Mouse (Mus musculus): ENCODE data around the gene Cma2. TPM values are rescaled to one million over a fixed set of nuclear protein-coding genes. Genes with fewer than 3 reads are reported as not detected.
A peak's percentile ranks its signal among the peaks of the same experiment; 100 is the strongest.

Gene Cma2
- total and polyA plus RNA-seq, 3 experiments, result not detected

DNA sequence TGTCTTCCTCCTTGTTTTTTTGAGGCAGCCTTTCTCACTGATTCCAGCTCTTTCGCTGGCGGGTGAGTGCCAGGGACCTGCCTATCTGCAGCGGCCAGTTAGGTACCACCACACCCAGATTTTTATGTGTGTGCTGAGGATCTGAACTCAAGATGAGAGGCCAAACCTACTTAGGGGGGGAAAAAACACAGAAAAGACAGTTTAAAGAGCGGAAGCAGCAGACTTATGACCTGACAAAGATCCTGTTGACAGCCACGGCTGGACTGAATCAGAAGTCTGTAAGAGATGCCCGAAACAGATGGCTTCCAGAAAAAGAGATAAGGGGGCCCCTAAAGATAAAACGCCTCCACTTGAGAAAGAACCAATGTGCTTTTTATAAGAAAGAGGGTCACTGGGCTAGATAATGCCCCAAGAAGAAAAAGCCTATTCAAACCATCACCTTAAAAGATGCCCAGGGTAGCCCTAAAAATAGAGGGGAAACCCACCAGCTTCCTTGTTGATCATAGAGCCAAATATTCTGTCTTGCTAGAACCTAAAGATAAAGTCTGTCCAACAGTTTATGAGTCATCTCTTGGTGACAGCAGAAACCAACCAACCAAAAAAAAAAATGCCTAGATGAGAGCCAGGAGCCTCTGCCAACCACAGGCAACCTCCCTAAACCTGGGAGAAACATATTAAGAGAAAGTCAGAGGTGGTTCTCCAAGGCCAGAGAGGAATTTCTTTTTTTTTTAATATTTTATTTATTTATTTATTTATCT lies 28.1 kb upstream of the Cma2 start (continued):
- no peak for TF ChIP-seq POLR2AphosphoS5 (IDR thresholded peaks at IDR 0.05; ENCODE audit: borderline replicate concordance, low read depth, low read length)
- TF ChIP-seq MAFK (IDR thresholded peaks at IDR 0.05; ENCODE audit: borderline replicate concordance, low read depth, low read length), result peak; percentile 7; the same call in 1 of the 2 replicates
- no peak for TF ChIP-seq CHD2 (IDR thresholded peaks at IDR 0.05; ENCODE audit: low read length)
- TF ChIP-seq MAZ (IDR thresholded peaks at IDR 0.05; ENCODE audit: low read depth, low read length), result peak; percentile 69; the same call in 1 of the 2 replicates
- no peak for TF ChIP-seq ZKSCAN1 (IDR thresholded peaks at IDR 0.05; ENCODE audit: low read depth, low read length)
- TF ChIP-seq NELFE (IDR thresholded peaks at IDR 0.05; ENCODE audit: low read depth, low read length), result no peak
- no peak for TF ChIP-seq CHD1 (IDR thresholded peaks at IDR 0.05; ENCODE audit: low read depth, low read length)
- TF ChIP-seq BHLHE40 (IDR thresholded peaks at IDR 0.05; ENCODE audit: borderline replicate concordance, low read depth, low read length), result peak; percentile 42; the same call in 1 of the 2 replicates
- TF ChIP-seq KAT2A (conservative IDR thresholded peaks at IDR 0.05; ENCODE audit: low read depth, low read length), result no peak; the same call in 1 of the 2 replicates
- TF ChIP-seq TAL1 (IDR thresholded peaks at IDR 0.05; ENCODE audit: low read length), result peak; percentile 68
- TF ChIP-seq SIN3A (IDR thresholded peaks at IDR 0.05; ENCODE audit: low read length), result peak; percentile 59
- no peak for TF ChIP-seq SMC3 (IDR thresholded peaks at IDR 0.05; ENCODE audit: low read depth, low read length)
- TF ChIP-seq POLR2AphosphoS2 (IDR thresholded peaks at IDR 0.05; ENCODE audit: low read length), result no peak
- TF ChIP-seq ETS1 (IDR thresholded peaks at IDR 0.05; ENCODE audit: low read depth, low read length), result peak; percentile 91
- TF ChIP-seq E2F4 (IDR thresholded peaks at IDR 0.05; ENCODE audit: borderline replicate concordance, low read depth, low read length), result no peak
- TF ChIP-seq TBP (IDR thresholded peaks at IDR 0.05; ENCODE audit: low read depth, low read length), result no peak
- TF ChIP-seq ZMIZ1 (IDR thresholded peaks at IDR 0.05; ENCODE audit: low read depth, low read length), result no peak
- no peak; the same call in none of the 2 replicates for TF ChIP-seq RCOR1 (IDR thresholded peaks at IDR 0.05; ENCODE audit: low read depth, low read length)

DNA sequence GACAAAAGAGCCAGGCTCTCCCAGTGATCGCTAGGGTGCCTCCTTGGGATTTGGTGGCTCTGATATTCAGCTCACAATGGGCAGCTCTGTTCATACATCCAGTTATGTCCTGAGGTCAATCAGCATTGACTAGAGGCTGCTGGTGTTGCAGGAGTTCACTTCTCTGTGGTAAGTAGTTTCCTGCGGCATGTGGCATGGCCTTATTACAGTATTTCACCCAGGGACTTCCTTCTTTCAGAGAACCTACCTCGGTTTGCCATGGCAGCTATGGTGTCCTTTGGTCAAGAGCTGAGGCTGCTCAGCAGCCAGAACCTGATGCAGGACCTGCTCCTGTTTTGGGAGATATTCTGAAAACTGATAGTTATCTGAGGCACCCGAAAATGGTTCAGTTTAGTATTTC lies 23.9 kb upstream of the Cma2 start:
- peaks cover 0 to 17% of the 10 kb centered on the region in 2 experiments; a peak in 2 of 4 replicates for H3K36me3 ChIP-seq (ENCODE audit: control insufficient read depth in 1 of 2, insufficient read depth in 2 of 2, low read length in 2 of 2)
- peaks cover 19 to 34% of the 10 kb centered on the region in 2 experiments for H3K4me1 ChIP-seq (ENCODE audit: control insufficient read depth in 1 of 2, insufficient read depth in 2 of 2, low read length in 2 of 2)
- no peak overlapping the region for H3K27ac ChIP-seq (ENCODE audit: control insufficient read depth, low read depth, low read length)

More for the DNA sequence above, 23.9 kb upstream of the Cma2 start:
- no peaks in the 10 kb centered on the region for H3K79me2 ChIP-seq (ENCODE audit: control insufficient read depth, insufficient read depth, low read length, poor library complexity)
- TF ChIP-seq MXI1 (IDR thresholded peaks at IDR 0.05; ENCODE audit: low read depth, low read length), result no peak
- no peak for TF ChIP-seq MAFK (IDR thresholded peaks at IDR 0.05; ENCODE audit: borderline replicate concordance, low read depth, low read length)
- TF ChIP-seq ELF1 (IDR thresholded peaks at IDR 0.05; ENCODE audit: low read depth, low read length), result no peak
- no peak for TF ChIP-seq USF1 (IDR thresholded peaks at IDR 0.05; ENCODE audit: low read depth, low read length)
- no peak for TF ChIP-seq MEF2A (IDR thresholded peaks at IDR 0.05; ENCODE audit: extremely low read depth, insufficient replicate concordance, low read depth, low read length, poor library complexity, severe bottlenecking)
- TF ChIP-seq MYC (IDR thresholded peaks at IDR 0.05; ENCODE audit: low read depth, low read length), result no peak
- no peak for TF ChIP-seq ZC3H11A (IDR thresholded peaks at IDR 0.05; ENCODE audit: low read depth, low read length)
- no peak for TF ChIP-seq ZKSCAN1 (IDR thresholded peaks at IDR 0.05; ENCODE audit: low read depth, low read length)
- TF ChIP-seq JUND (IDR thresholded peaks at IDR 0.05; ENCODE audit: low read depth, low read length), result no peak
- TF ChIP-seq ZMIZ1 (IDR thresholded peaks at IDR 0.05; ENCODE audit: low read depth, low read length), result no peak
- TF ChIP-seq NELFE (IDR thresholded peaks at IDR 0.05; ENCODE audit: low read depth, low read length), result no peak
- no peak for TF ChIP-seq MYB (IDR thresholded peaks at IDR 0.05; ENCODE audit: low read depth, low read length)
- no peak for TF ChIP-seq CHD1 (IDR thresholded peaks at IDR 0.05; ENCODE audit: low read depth, low read length)
- no peak for TF ChIP-seq POLR2AphosphoS5 (IDR thresholded peaks at IDR 0.05; ENCODE audit: borderline replicate concordance, low read depth, low read length)
- no peak overlapping the region for H3K4me3 ChIP-seq (ENCODE audit: control insufficient read depth in 1 of 2, insufficient read depth in 1 of 2, low read depth in 2 of 2, low read length in 2 of 2)
- H3K9me3 ChIP-seq (replicated peaks; ENCODE audit: insufficient read depth, low read length), result no peaks in the 10 kb centered on the region
- H3K27me3 ChIP-seq (ENCODE audit: control insufficient read depth in 1 of 2, insufficient read depth in 2 of 2, low read length in 2 of 2), result no peaks in the 10 kb centered on the region
- H3K9ac ChIP-seq (ENCODE audit: control insufficient read depth, low read depth, low read length, poor library complexity, severe bottlenecking), result no peak overlapping the region
- no peak for DNase-seq (ENCODE audit: low read depth, low spot score)

Measured in MEL (cell line).